Mouse (Mus musculus) ovary, postnatal 10 days (tissue): ENCODE data around the gene Mcu.

Experiments used
- DNase-seq: peaks from one replicate; pipeline ENCODE4 v3.0.0; 2022; ENCODE audit warnings: low spot score

The Mcu gene

GRCm38 (mm10) chr10:59494044-59494443 is 122.4 kb downstream of the Mcu start:
- DNase-seq, result no peak

- DNase-seq, result no peak
These were observed 125.6 kb downstream of the Mcu start for GRCm38 (mm10) chr10:59490920-59491319.

GRCm38 (mm10) chr10:59489411-59489810 is 127.1 kb downstream of the Mcu start:
- DNase-seq, result no peak

GRCm38 (mm10) chr10:59487351-59487750 is 129.1 kb downstream of the Mcu start:
- no peak for DNase-seq

GRCm38 (mm10) chr10:59484318-59484717 is 132.2 kb downstream of the Mcu start:
- no peak for DNase-seq

- DNase-seq, result no peak
These were observed 135.1 kb downstream of the Mcu start for GRCm38 (mm10) chr10:59481381-59481780.

GRCm38 (mm10) chr10:59470451-59470850 is 146.0 kb downstream of the Mcu start:
- DNase-seq, result no peak

- no peak for DNase-seq
These were observed 149.2 kb downstream of the Mcu start for GRCm38 (mm10) chr10:59467297-59467696.

GRCm38 (mm10) chr10:59466626-59467025 is 149.9 kb downstream of the Mcu start:
- no peak for DNase-seq

- no peak for DNase-seq
These were observed 150.9 kb downstream of the Mcu start for GRCm38 (mm10) chr10:59465546-59465945.

- no peak for DNase-seq
These were observed 154.2 kb downstream of the Mcu start for GRCm38 (mm10) chr10:59462307-59462706.

- DNase-seq, result no peak
These were observed 156.7 kb downstream of the Mcu start for GRCm38 (mm10) chr10:59459767-59460166.

- DNase-seq, result no peak
These were observed 161.9 kb downstream of the Mcu start for GRCm38 (mm10) chr10:59454631-59455030.

- no peak for DNase-seq
These were observed 164.7 kb downstream of the Mcu start for GRCm38 (mm10) chr10:59451839-59452238.

- no peak for DNase-seq
These were observed 168.9 kb downstream of the Mcu start for GRCm38 (mm10) chr10:59447546-59447945.

- DNase-seq, result no peak
These were observed 169.5 kb downstream of the Mcu start for GRCm38 (mm10) chr10:59446911-59447437.

GRCm38 (mm10) chr10:59444635-59445034 is 171.9 kb downstream of the Mcu start:
- no peak for DNase-seq

- no peak for DNase-seq
These were observed 172.4 kb downstream of the Mcu start for GRCm38 (mm10) chr10:59444106-59444505.

- no peak for DNase-seq
These were observed 173.3 kb downstream of the Mcu start for GRCm38 (mm10) chr10:59443212-59443611.

- DNase-seq, result no peak
These were observed 174.8 kb downstream of the Mcu start, which contains the start of gene Oit3 for GRCm38 (mm10) chr10:59441735-59442134. Gene Oit3, minus strand, starts transcription at chr10:59441778.

GRCm38 (mm10) chr10:59440177-59440576 is 176.3 kb downstream of the Mcu start:
- no peak for DNase-seq

- peak; percentile 8 for DNase-seq
These were observed 177.0 kb downstream of the Mcu start for GRCm38 (mm10) chr10:59439508-59439931.

GRCm38 (mm10) chr10:59438651-59439050 is 177.8 kb downstream of the Mcu start:
- no peak for DNase-seq

- no peak for DNase-seq
These were observed 180.7 kb downstream of the Mcu start for GRCm38 (mm10) chr10:59435746-59436145.
